Mouse (Mus musculus) E14TG2a.4 (cell line): ENCODE results near the gene Abhd4.

ENCODE experiments used
- H3K27me3 ChIP-seq: 2 replicates; pipeline ENCODE4 v1.6.1; 2014; ENCODE audit warnings: low read length, control low read depth; ENCODE audit not compliant: insufficient read depth
- H3K36me3 ChIP-seq: 2 replicates; pipeline ENCODE4 v1.6.1; 2014; ENCODE audit warnings: low read length, control low read depth; ENCODE audit not compliant: insufficient read depth
- H3K4me1 ChIP-seq: replicated peaks from 2 replicates; pipeline ENCODE4 v1.6.1; 2014; ENCODE audit warnings: low read depth, low read length, control low read depth
- H3K4me3 ChIP-seq: replicated peaks from 2 replicates; pipeline ENCODE4 v1.5.1; 2014; ENCODE audit warnings: mild to moderate bottlenecking, low read length
- H3K9me3 ChIP-seq: 2 replicates; pipeline ENCODE4 v1.6.1; 2014; ENCODE audit warnings: low read length, control low read depth
- CTCF ChIP-seq: conservative IDR thresholded peaks from 2 replicates; pipeline ENCODE4 v1.5.1; 2014; ENCODE audit warnings: low read length
- NANOG ChIP-seq: IDR thresholded peaks from 2 replicates; pipeline ENCODE4 v1.6.1; 2014; ENCODE audit warnings: borderline replicate concordance, low read length, mixed read lengths
- POU5F1 ChIP-seq: IDR thresholded peaks from 2 replicates; pipeline ENCODE4 v1.6.1; 2014; ENCODE audit warnings: low read length, borderline replicate concordance

Gene Abhd4

GRCm38 (mm10) chr14:54232143-54232542 lies 21.8 kb upstream of the Abhd4 start:
- peaks cover 23% of the 10 kb centered on the region for H3K36me3 ChIP-seq
- TF ChIP-seq CTCF (no peak), NANOG (no peak), POU5F1 (no peak)
- peaks cover 90% of the 10 kb centered on the region for H3K4me1 ChIP-seq
- H3K27me3 ChIP-seq: no peaks in the 10 kb centered on the region
- no peak overlapping the region for H3K4me3 ChIP-seq
- no peaks in the 10 kb centered on the region for H3K9me3 ChIP-seq

- Histone ChIP-seq H3K4me3 (peak overlapping the region; percentile 56), H3K9me3 (no peaks in the 10 kb centered on the region), H3K27me3 (no peaks in the 10 kb centered on the region), H3K4me1 (peaks cover 83% of the 10 kb centered on the region), H3K36me3 (peaks cover 28% of the 10 kb centered on the region)
- no peak for TF ChIP-seq POU5F1
Observed at GRCm38 (mm10) chr14:54232811-54233558, 21.0 kb upstream of the Abhd4 start.

GRCm38 (mm10) chr14:54233559-54234143 lies 20.3 kb upstream of the Abhd4 start:
- H3K4me3 ChIP-seq: peak overlapping the region; percentile 56
- H3K9me3 ChIP-seq: no peaks in the 10 kb centered on the region
- H3K27me3 ChIP-seq: no peaks in the 10 kb centered on the region
- H3K36me3 ChIP-seq: peaks cover 31% of the 10 kb centered on the region
- peaks cover 79% of the 10 kb centered on the region for H3K4me1 ChIP-seq
- TF ChIP-seq POU5F1 (no peak), CTCF (no peak), NANOG (no peak)

- Histone ChIP-seq H3K36me3 (peaks cover 37% of the 10 kb centered on the region), H3K27me3 (no peaks in the 10 kb centered on the region), H3K9me3 (no peaks in the 10 kb centered on the region), H3K4me1 (peaks cover 78% of the 10 kb centered on the region), H3K4me3 (peak overlapping the region; percentile 56)
- TF ChIP-seq CTCF: no peak
- no peak for TF ChIP-seq NANOG
- TF ChIP-seq POU5F1: no peak
Observed at GRCm38 (mm10) chr14:54234231-54235040, 19.6 kb upstream of the Abhd4 start.

- peaks cover 68% of the 10 kb centered on the region for H3K4me1 ChIP-seq
- no peak overlapping the region for H3K4me3 ChIP-seq
- no peaks in the 10 kb centered on the region for H3K27me3 ChIP-seq
- no peaks in the 10 kb centered on the region for H3K9me3 ChIP-seq
- TF ChIP-seq CTCF (no peak), NANOG (no peak), POU5F1 (no peak)
- peaks cover 49% of the 10 kb centered on the region for H3K36me3 ChIP-seq
Observed at GRCm38 (mm10) chr14:54235825-54236540, 18.0 kb upstream of the Abhd4 start.

GRCm38 (mm10) chr14:54236881-54237280 lies 17.1 kb upstream of the Abhd4 start:
- H3K4me3 ChIP-seq: no peak overlapping the region
- no peak for TF ChIP-seq NANOG
- TF ChIP-seq CTCF: no peak
- TF ChIP-seq POU5F1: no peak
- peaks cover 2% of the 10 kb centered on the region; the same call in 1 of the 2 replicates for H3K9me3 ChIP-seq
- peaks cover 58% of the 10 kb centered on the region for H3K36me3 ChIP-seq
- no peaks in the 10 kb centered on the region for H3K27me3 ChIP-seq
- H3K4me1 ChIP-seq: peaks cover 61% of the 10 kb centered on the region

GRCm38 (mm10) chr14:54239002-54239736 lies 14.8 kb upstream of the Abhd4 start:
- H3K9me3 ChIP-seq: peaks cover 5% of the 10 kb centered on the region; the same call in 1 of the 2 replicates

GRCm38 (mm10) chr14:54240542-54240941 lies 13.4 kb upstream of the Abhd4 start:
- TF ChIP-seq NANOG (no peak), CTCF (no peak), POU5F1 (no peak)
- Histone ChIP-seq H3K27me3 (no peaks in the 10 kb centered on the region), H3K36me3 (peaks cover 85% of the 10 kb centered on the region)

More at GRCm38 (mm10) chr14:54239002-54239736, 14.8 kb upstream of the Abhd4 start:
- no peaks in the 10 kb centered on the region for H3K27me3 ChIP-seq
- H3K36me3 ChIP-seq: peaks cover 80% of the 10 kb centered on the region
- no peak overlapping the region for H3K4me3 ChIP-seq
- H3K4me1 ChIP-seq: peaks cover 46% of the 10 kb centered on the region
- TF ChIP-seq POU5F1 (no peak), CTCF (peak; percentile 89)

More at GRCm38 (mm10) chr14:54240542-54240941, 13.4 kb upstream of the Abhd4 start:
- peaks cover 45% of the 10 kb centered on the region for H3K4me1 ChIP-seq
- H3K9me3 ChIP-seq: peaks cover 5% of the 10 kb centered on the region; the same call in 1 of the 2 replicates
- no peak overlapping the region for H3K4me3 ChIP-seq
